Mouse (Mus musculus) heart, postnatal 36 days (tissue): ENCODE results near the gene Lrch1. TPM values are rescaled to one million over a fixed set of nuclear protein-coding genes. Genes with fewer than 3 reads are reported as not detected.

Experiments
- DNase-seq, 2 experiments: peaks; one replicate each; pipeline ENCODE4 v3.0.0; 2021 to 2022
- intact Hi-C: fragments of 180-260 bp; cut with DNase I; formaldehyde crosslinking; loops from one replicate; pipeline ENCODE4 v1.15.1; 2025
- total RNA-seq, 2 experiments: library from RNA; stranded (reverse); gene quantifications; 2 replicates each; pipeline ENCODE4 v1.2.3; 2021

Gene Lrch1
- total RNA-seq, 2 experiments from 2014 or later: 16.2 to 17.5 TPM

DNA sequence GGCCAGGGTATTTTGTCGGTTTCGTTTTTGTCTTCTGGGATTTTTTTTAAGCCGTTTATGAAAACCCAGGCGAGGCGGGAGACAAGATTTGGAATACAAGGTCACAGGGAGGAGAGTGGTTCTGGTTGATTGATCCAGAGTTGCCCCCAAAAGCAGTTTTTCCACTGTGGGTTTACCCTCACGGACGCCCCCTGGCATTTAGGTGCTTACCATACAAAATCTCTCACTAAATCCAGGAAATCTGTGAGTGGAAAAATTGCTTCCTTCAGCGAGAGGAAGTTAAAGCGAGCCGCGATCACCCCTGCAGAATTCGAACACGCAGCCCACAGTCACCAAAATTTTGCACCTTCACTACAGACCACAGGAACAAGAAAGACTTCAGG is 329 bp upstream of the Lrch1 start:
- no peak for DNase-seq
- intact Hi-C loops: loop anchor here (1.0 to 5.0 kb wide), 3 partner anchors 46 to 184 kb away; no protein-coding TSS in a partner anchor

DNA sequence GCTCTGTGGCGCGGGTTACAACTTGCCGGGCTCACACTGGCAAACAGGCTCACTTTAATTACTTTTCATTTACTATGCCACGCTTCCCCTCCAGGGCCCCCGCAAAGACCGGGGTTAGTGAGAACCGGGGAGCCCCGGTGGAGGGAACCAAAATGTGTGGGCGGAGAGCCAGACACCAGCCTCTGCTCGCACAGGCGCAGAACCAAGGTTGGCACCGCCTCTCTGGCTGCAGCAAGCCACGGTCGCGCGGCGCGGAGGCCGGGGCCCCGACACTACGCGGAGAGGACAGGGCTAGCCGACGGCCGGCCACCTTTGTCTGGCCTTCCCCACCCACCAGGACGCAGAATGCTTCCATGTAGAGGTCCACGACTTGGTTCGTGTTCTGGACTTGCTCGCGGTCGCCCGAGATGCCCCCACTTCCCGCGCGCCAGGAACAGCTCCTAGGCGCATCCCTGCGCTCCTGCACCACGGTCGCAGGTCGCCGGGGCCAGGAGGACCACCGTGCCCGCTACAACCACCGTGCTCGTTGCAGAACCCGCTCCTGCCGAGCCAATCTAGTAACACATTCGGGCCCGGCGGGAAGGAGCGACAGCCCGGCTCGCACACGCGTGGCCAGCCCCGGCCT is 813 bp downstream of the Lrch1 start:
- intact Hi-C loops: loop anchor here (1.0 to 5.0 kb wide), 5 partner anchors 34 to 152 kb away; no protein-coding TSS in a partner anchor
- DNase-seq: peak; percentile 82 to 87

DNA sequence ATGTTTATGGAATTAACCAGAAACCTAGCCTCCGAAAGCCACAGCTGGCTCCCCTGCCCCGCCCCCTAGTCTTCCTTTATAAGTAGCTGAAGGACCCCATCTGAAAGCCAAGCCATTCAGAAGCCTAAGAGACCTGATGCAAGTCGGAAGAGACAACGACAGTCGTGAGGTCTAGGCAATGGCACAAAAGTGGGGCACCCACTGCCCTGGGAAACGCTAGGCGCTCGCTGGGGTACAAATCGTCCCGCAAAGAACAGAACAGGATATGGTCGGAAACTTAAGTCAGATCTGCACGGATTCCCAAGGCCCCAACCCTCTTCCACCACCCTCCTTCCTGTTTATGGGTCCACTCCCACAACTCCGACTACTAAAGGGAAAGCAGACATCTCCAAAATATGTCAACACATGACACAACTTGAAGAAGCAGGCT is 1.3 kb downstream of the Lrch1 start:
- intact Hi-C loops: loop anchor here (2.0 to 5.0 kb wide), 4 partner anchors 34 to 152 kb away; no protein-coding TSS in a partner anchor
- no peak for DNase-seq

GRCm38 (mm10) chr14:74945266-74946215 is 2.1 kb downstream of the Lrch1 start:
- no peak for DNase-seq
- intact Hi-C loops: loop anchor here (2.0 to 5.0 kb wide), 4 partner anchors 33 to 151 kb away; no protein-coding TSS in a partner anchor

DNA sequence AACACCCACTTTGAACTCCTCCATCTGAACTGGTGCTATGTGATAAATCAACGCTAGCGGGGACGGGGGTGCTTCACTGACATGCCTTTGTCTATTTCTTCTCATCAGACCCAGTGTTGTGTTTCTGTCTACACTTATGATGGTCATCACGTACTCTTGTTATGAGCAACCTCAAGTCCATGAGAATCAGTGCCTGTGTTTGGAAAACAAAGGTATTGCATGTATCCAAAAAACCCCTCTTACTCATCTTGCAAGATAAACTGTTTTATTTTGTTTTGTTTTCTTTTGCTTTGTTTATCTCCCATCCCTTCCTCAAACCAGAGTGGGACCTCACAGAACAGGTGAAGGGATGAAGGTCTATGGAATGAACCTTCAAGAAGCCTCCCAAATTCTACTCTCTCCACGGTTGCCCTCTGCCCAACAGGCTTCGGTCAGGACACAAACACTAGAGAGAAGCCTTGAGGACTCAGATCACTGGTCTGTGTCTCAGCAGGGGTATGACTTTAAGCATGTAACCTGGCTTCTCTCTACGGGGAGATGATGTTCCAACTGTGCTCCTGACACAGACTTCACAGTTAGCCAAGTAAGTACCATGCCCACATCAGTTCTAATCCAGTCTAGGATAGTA is 3.4 kb downstream of the Lrch1 start:
- DNase-seq: no peak
- intact Hi-C loops: no loop called here

DNA sequence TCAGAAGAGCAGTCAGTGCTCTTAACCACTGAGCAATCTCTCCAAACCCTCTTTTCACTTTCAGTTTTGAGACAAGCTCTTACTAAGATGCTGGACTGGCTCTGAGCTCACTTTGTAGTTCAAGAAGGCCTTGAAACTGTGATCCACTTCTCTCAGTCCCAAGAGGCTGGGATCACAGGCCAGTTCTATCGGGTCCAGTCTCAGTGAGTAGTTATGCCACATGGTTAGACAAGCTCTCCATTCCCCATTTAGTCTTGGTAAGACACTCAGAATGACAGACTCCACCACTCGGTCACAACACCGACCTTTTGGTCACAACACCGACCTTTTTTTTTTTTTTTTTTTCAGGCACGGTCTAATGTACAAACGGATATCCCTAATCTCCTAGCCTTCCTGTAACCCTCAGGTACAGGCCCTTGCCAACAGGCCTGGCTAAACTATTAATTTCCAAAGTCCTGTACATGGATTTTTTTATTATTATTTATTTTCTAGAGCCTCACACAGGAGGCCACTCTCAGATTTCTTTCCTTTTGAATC is 4.0 kb downstream of the Lrch1 start:
- no peak for DNase-seq
- intact Hi-C loops: no loop called here

- DNase-seq: no peak
- intact Hi-C loops: no loop called here
These were observed 4.7 kb downstream of the Lrch1 start for GRCm38 (mm10) chr14:74943024-74943423.

- no peak for DNase-seq
- intact Hi-C loops: no loop called here
These were observed 6.1 kb downstream of the Lrch1 start for GRCm38 (mm10) chr14:74941591-74941990.

DNA sequence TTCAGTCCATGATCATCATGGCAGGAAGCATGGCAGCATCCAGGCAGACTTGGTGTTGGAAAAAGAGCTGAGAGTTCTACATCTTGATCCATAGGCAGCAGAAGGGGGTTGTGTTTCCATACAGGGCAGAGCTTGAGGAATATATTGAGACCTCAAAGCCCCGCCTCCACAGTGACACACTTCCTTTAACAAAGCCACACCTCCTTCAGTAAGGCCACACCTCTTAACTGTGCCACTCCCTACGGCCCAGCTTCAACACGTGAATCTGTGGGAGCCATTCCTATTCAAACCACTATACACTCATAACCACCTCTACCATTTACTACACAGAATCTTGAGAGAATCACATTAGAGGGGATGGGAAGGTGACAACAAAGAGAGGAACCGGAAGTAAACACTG is 6.9 kb downstream of the Lrch1 start:
- DNase-seq: no peak
- intact Hi-C loops: no loop called here

DNA sequence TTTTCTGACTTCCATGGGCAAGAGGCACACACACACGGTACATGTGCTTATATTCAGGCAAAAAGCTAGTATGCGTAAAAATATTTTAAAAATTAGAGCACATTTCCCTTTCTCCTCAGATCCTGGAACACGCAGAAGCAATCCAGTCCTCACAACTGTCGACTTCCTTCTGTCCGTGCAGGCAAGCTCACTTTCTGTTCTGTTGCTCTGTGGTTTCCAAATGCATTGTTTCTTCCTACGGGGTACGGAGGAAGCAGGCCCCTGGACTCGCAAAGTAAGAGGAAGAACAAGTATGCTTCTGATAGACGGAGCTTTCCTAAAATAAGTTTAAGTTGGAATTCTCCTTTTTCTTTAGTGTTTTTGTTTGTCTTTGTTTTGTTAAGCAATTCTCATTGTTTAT is 8.3 kb downstream of the Lrch1 start:
- no peak for DNase-seq

GRCm38 (mm10) chr14:74938896-74939295 is 8.8 kb downstream of the Lrch1 start:
- intact Hi-C loops: no loop called here

More for the DNA sequence above, 8.3 kb downstream of the Lrch1 start:
- intact Hi-C loops: no loop called here

GRCm38 (mm10) chr14:74936557-74937261 is 11.0 kb downstream of the Lrch1 start:
- intact Hi-C loops: no loop called here
- DNase-seq: no peak

More at GRCm38 (mm10) chr14:74938896-74939295, 8.8 kb downstream of the Lrch1 start:
- DNase-seq: no peak

DNA sequence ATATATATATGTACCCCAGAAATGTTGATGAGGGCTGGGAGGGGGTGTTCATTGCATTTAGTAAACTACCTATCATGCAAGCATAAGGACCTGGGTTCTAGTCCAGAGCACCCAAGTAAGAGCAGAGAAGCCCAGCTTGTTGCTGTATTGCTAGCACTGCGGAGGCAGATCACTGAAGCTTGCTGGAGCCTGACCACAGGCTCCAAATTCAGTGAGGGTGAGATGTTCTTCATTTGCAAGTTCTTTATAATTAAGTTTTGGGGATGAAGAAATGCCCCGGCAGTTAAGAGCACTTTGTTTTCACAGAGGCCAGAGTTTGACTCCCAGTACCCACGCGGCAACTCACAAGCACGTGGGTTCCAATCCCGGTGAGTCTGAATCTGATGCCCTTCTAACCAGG is 12.6 kb downstream of the Lrch1 start:
- intact Hi-C loops: no loop called here

GRCm38 (mm10) chr14:74933960-74934710 is 13.5 kb downstream of the Lrch1 start:
- intact Hi-C loops: no loop called here
- no peak for DNase-seq

More for the DNA sequence above, 12.6 kb downstream of the Lrch1 start:
- no peak for DNase-seq

DNA sequence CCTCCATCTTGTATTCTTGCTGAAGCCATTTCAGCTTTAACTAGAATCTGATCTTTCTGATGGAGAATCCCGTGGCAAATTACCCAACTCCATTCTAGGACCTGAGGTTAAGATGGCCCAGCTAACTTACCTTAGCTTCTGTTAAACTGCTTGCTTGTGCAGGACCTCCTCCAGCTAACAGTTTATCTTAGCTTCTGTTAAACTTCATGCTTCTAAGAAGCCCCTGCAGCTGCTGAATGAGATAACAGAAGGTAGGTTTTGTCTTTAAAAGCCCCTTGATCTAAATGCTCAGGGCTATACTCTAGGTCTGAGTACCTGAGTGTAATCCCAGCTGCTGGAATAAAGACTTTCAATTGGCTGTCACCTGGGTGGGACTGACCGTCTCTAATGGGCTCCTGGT is 17.9 kb downstream of the Lrch1 start:
- no peak for DNase-seq
- intact Hi-C loops: no loop called here

- intact Hi-C loops: no loop called here
- DNase-seq: no peak
These were observed 18.8 kb downstream of the Lrch1 start for GRCm38 (mm10) chr14:74928809-74929432.

GRCm38 (mm10) chr14:74926899-74927571 is 20.6 kb downstream of the Lrch1 start:
- intact Hi-C loops: no loop called here
- no peak for DNase-seq

GRCm38 (mm10) chr14:74925951-74926517 is 21.6 kb downstream of the Lrch1 start:
- no peak for DNase-seq
- intact Hi-C loops: no loop called here
